Mouse (Mus musculus) heart, adult 2 months (tissue): Measurements from ENCODE around the gene Gm14412.
"Not testable (repeated sequence)": the region's sequence is repeated elsewhere in the genome, so short reads cannot be mapped to it uniquely, and the experiment has no call there.

Source experiments
- CTCF ChIP-seq: fragments of 200-600 bp; IDR thresholded peaks from 2 replicates; pipeline ENCODE4 v1.8.1; 2022; ENCODE audit warnings: antibody characterized with exemption, mild to moderate bottlenecking, moderate library complexity
- EP300 ChIP-seq: fragments of 200-500 bp; IDR thresholded peaks from 2 replicates; pipeline ENCODE4 v1.6.1; 2011; ENCODE audit warnings: low read depth, low read length, control low read depth; ENCODE audit not compliant: insufficient read depth
- POLR2A ChIP-seq: fragments of 200-500 bp; IDR thresholded peaks from 2 replicates; pipeline ENCODE4 v1.6.1; 2011; ENCODE audit warnings: mild to moderate bottlenecking, low read depth, low read length, control low read depth; ENCODE audit not compliant: insufficient read depth

DNA sequence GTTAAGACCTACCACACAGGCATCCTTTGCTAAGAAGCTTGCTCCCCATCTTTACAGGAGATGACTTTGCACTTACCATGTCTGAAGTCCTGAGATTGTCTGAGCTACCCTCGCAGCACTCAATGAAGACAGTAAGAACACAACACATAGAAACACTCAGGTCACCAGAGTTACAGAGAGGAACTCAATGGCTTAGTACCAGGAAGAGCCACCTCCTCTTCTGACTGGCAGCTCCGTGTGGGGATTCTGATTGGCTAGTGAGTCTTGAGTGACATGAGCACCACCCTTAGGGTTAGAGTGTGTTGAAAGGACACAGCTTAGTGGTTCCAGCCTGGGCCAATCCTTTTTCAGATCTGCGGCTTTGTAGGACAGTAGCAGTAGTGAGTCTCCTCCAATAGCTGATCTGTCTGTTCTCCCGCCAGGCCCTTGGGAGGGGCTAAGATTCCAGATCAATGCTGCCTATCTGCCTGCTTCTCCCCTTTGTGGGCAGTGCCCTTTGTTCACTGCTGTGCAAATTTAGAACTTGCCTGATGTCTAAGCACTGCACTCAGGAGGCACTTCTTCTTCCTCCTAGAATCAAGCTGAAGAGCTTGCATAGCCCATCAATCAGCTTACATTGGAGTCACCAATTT lies 5.7 kb upstream of the Gm14412 start:
- TF ChIP-seq CTCF, EP300, POLR2A: not testable (repeated sequence)
